Mouse (Mus musculus) erythroblast, embryonic 14.5 days (primary cell): ENCODE measurements around the gene Alg2. TPM values are rescaled to one million over a fixed set of nuclear protein-coding genes. Genes with fewer than 3 reads are reported as not detected.

Source experiments
- H3K27me3 ChIP-seq: 2 replicates; pipeline ENCODE4 v1.6.1; 2012; ENCODE audit warnings: inconsistent platforms; ENCODE audit not compliant: control insufficient read depth
- H3K36me3 ChIP-seq: 2 replicates; pipeline ENCODE4 v1.6.1; 2012; ENCODE audit warnings: mild to moderate bottlenecking, inconsistent platforms; ENCODE audit not compliant: control insufficient read depth
- H3K4me1 ChIP-seq: 2 replicates; pipeline ENCODE4 v1.6.1; 2012; ENCODE audit warnings: inconsistent platforms; ENCODE audit not compliant: control insufficient read depth
- H3K4me3 ChIP-seq: replicated peaks from 2 replicates; pipeline ENCODE3; 2012; ENCODE audit warnings: moderate library complexity, mild to moderate bottlenecking, inconsistent platforms
- H3K9me3 ChIP-seq: 2 replicates; pipeline ENCODE4 v1.6.1; 2012; ENCODE audit warnings: low read length, inconsistent platforms, mixed read lengths; ENCODE audit not compliant: control insufficient read depth
- GATA1 ChIP-seq: IDR thresholded peaks from 2 replicates; pipeline ENCODE4 v1.6.1; 2012; ENCODE audit warnings: low read length, inconsistent platforms, mixed read lengths
- TAL1 ChIP-seq: IDR thresholded peaks from 3 replicates; pipeline ENCODE4 v1.6.1; 2012; ENCODE audit warnings: low read length, inconsistent platforms, mixed read lengths
- polyA plus RNA-seq: library from polyadenylated mRNA; stranded (reverse); fragments of >175 nt; gene quantifications from 2 replicates; pipeline ENCODE4 v1.2.3, GENCODE M21; 2012

The Alg2 gene
- polyA plus RNA-seq, 1 experiment, result 0.12 TPM

- no peaks in the 10 kb centered on the region for H3K4me1 ChIP-seq
- no peak overlapping the region for H3K4me3 ChIP-seq
- no peaks in the 10 kb centered on the region for H3K27me3 ChIP-seq
- H3K9me3 ChIP-seq, result no peaks in the 10 kb centered on the region
- H3K36me3 ChIP-seq, result no peaks in the 10 kb centered on the region
- TF ChIP-seq TAL1 (no peak), GATA1 (no peak)
These were observed 23.8 kb upstream of the Alg2 start for GRCm38 (mm10) chr4:47497811-47498385.

GRCm38 (mm10) chr4:47494686-47495085 is 20.6 kb upstream of the Alg2 start:
- H3K4me3 ChIP-seq, result no peak overlapping the region
- no peaks in the 10 kb centered on the region for H3K4me1 ChIP-seq
- H3K36me3 ChIP-seq, result no peaks in the 10 kb centered on the region
- TF ChIP-seq TAL1, result no peak
- no peak for TF ChIP-seq GATA1
- H3K9me3 ChIP-seq, result no peaks in the 10 kb centered on the region
- H3K27me3 ChIP-seq, result no peaks in the 10 kb centered on the region

DNA sequence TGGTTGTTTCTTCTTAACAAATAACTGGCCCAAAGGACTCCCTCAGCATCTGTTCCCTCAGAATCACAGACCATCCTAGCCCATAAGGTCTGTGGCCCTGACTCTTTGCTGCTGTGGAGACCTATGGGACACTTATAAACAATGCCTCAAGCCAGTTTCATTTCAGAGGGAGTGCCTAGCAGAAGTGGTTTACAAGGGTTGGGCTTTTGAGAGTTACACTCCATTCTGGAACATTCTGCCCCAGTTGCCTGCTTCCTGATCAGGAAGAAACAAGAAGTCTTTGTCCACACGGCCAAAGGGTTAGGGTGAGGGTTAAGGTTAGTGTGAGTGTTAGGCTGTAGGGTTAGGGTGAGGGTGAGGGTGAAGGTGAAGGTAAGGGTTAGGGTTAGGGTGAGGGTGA is 20.0 kb upstream of the Alg2 start:
- no peaks in the 10 kb centered on the region for H3K36me3 ChIP-seq
- TF ChIP-seq GATA1, result no peak
- TF ChIP-seq TAL1, result no peak
- H3K4me1 ChIP-seq, result no peaks in the 10 kb centered on the region
- H3K4me3 ChIP-seq, result no peak overlapping the region
- no peaks in the 10 kb centered on the region for H3K9me3 ChIP-seq
- H3K27me3 ChIP-seq, result no peaks in the 10 kb centered on the region

GRCm38 (mm10) chr4:47493456-47493855 is 19.3 kb upstream of the Alg2 start:
- Histone ChIP-seq H3K4me1 (no peaks in the 10 kb centered on the region), H3K27me3 (no peaks in the 10 kb centered on the region), H3K9me3 (no peaks in the 10 kb centered on the region), H3K36me3 (no peaks in the 10 kb centered on the region), H3K4me3 (no peak overlapping the region)
- TF ChIP-seq GATA1, result no peak
- TF ChIP-seq TAL1, result no peak

DNA sequence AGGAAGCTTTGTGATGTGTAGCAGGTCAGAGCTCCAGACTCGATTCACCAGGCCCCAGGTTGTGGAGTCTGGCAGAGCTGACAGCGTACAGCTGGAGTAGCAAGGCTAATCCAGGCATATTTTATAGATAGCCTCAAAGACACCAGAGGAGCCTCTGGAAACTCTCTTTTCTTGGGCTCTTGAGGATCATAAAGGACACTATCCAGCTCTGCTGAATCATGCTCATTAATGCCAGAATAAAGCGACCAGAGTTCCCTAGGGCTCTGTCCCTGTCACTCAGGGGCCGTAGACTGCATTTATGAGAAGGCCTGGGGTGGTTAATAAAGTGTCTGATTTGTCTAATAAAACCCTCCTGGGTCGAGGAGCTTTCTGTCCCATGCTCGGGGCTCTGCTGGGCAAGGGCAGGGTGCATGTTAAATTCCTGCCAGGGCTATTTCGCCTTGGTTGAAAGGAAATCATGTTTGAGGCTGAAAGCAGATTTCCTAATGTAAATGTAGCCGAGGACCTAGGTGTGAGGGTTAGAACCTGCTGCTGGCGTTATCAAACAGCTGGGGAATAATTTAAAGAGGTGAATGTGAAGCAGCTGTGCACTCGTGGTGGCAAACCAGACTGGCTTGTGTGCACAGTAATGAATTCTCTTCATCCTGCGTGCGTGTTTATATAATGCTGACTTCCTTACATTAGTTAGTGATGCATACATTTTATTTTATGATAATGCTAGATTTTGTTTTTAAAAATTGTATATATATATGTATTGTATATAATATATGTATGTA is 18.4 kb upstream of the Alg2 start:
- no peak for TF ChIP-seq GATA1
- no peak for TF ChIP-seq TAL1
- Histone ChIP-seq H3K27me3 (no peaks in the 10 kb centered on the region), H3K9me3 (no peaks in the 10 kb centered on the region), H3K4me3 (no peak overlapping the region), H3K36me3 (no peaks in the 10 kb centered on the region), H3K4me1 (no peaks in the 10 kb centered on the region)

DNA sequence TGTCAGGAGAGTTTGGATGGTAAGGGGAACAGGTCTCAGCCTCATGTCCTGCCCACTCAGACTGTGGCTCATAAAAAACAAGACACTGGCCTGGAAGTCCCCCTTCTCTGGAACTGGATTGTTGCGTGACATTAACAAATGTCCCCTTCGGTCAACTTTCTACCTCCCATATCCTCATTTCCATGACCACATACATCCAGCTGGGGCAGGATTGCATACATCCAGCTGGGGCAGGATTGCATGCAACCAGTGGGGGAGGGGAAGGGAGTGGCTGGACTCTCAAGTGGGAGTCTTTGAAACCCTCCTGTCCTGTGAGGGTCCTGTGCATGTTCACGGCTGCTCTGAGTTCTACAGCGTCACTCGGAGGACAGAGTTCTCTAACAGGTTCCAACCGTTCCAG is 17.1 kb upstream of the Alg2 start:
- no peak for TF ChIP-seq GATA1
- TF ChIP-seq TAL1, result no peak
- Histone ChIP-seq H3K9me3 (no peaks in the 10 kb centered on the region), H3K36me3 (no peaks in the 10 kb centered on the region), H3K4me1 (no peaks in the 10 kb centered on the region), H3K4me3 (no peak overlapping the region), H3K27me3 (no peaks in the 10 kb centered on the region)

DNA sequence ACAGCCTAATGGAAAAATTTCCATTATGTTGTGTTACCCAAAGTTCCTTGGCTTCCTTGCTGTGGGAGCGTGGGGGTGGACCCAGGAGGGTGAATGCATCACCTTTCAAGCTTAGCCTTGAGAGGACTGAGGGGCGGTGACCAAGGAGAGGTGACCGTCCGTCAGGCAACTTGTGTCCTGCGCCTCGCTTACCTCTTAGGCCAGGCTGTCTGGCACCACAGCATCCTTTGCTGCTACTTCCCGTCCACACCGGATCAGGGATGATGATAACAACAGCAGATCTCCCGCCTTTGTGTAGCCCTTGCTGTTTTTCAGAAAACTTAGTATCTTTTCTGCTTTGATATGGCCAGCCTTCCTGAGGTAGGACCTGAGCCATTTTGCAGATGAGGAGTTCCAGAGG is 6.4 kb upstream of the Alg2 start:
- peaks cover 9% of the 10 kb centered on the region for H3K4me1 ChIP-seq
- no peaks in the 10 kb centered on the region for H3K27me3 ChIP-seq
- H3K9me3 ChIP-seq, result no peaks in the 10 kb centered on the region
- H3K4me3 ChIP-seq, result no peak overlapping the region
- peaks cover 74% of the 10 kb centered on the region for H3K36me3 ChIP-seq
- no peak for TF ChIP-seq TAL1

DNA sequence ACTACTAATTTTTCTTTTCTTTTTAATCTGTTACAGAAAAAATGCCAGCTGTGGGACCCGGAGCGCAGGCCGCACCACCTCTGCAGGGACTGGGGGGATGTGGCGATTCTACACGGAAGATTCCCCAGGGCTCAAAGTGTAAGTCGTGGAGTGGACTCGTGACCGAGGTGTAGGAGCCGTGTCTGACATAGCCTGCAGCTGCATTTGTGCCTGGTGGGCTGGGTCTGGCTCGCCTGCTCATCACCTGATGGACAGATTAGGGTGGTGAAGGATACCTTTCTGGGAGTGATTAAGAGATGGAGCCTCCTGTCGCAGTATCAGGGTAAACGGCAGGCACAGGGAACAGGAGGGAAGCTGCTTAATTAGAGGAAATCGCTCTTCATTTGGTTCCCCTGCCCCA is 6.0 kb upstream of the Alg2 start:
- TF ChIP-seq GATA1, result no peak
- TF ChIP-seq TAL1, result no peak
- H3K36me3 ChIP-seq, result peaks cover 74% of the 10 kb centered on the region
- H3K9me3 ChIP-seq, result no peaks in the 10 kb centered on the region
- H3K4me3 ChIP-seq, result no peak overlapping the region
- H3K4me1 ChIP-seq, result peaks cover 13% of the 10 kb centered on the region
- no peaks in the 10 kb centered on the region for H3K27me3 ChIP-seq

GRCm38 (mm10) chr4:47477539-47477938 is 3.4 kb upstream of the Alg2 start:
- TF ChIP-seq TAL1 (no peak), GATA1 (no peak)
- Histone ChIP-seq H3K4me1 (peaks cover 27% of the 10 kb centered on the region), H3K4me3 (no peak overlapping the region), H3K36me3 (peaks cover 61% of the 10 kb centered on the region), H3K9me3 (no peaks in the 10 kb centered on the region), H3K27me3 (no peaks in the 10 kb centered on the region)
